Mouse (Mus musculus): ENCODE measurements around the gene Jam3.

DNA sequence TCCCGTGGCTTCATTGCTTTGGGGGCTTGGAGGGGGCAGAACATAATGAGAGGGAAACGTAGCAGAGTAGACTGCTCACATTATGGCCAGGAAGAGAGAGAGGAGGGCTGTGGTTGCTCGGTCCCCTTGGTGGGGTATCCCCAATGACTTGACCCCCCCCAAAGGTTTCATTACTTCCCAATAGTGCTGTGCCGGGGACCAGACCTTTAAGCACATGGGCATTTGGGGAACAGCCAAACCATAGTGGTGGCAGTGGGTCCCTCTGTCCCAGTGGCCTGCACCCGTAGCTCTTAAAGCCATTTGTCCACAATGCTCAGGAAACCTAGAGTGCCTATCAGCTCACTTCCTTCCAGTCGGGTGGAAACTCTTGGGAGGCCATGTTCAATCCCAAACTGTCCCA, 17.6 kb upstream of the Jam3 start:
- no peak for TF ChIP-seq POLR2A (IDR thresholded peaks at IDR 0.05; ENCODE audit: low read depth, low read length)
- no peak for TF ChIP-seq CTCF (IDR thresholded peaks at IDR 0.05; ENCODE audit: extremely low read depth, insufficient read depth, insufficient read length, insufficient replicate concordance)
